In the genomic region with DNA sequence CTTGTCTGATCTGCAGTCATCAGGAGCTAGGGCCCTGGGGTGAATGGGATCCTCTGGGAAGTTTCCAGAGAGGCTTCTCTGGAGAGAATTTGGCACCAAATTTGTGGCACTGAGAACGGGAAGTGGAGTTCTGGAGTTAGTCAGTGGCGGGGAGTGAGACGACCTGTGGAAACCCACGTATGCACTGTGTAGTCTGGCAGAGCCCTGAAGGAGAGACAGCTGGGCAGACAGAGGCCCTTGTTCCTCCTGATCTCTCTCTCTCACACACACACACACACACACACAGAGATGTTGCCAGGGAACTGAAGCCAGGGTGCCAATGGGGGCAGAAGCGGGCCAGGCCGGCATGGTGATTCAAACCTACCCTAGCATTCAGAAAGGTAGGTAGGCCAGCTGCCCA, we compare ENCODE assay signal across 8 mouse cellular contexts. TPM values are rescaled to one million over a fixed set of nuclear protein-coding genes. Genes with fewer than 3 reads are reported as not detected.
DNase-seq lines count a peak whose midpoint lies in the region; ATAC-seq and TF ChIP-seq lines count a peak whose summit lies in the region.

No protein-coding gene starts in this region.

- no peaks in the 10 kb centered on the region for H3K36me3 ChIP-seq in limb, embryonic 15.5 days

- peaks cover 43% of the 10 kb centered on the region for H3K4me1 ChIP-seq in limb, embryonic 15.5 days

- no peaks in the 10 kb centered on the region for H3K27me3 ChIP-seq in limb, embryonic 15.5 days

- DNase-seq in gastrocnemius, adult 2 months = no peak
- no peak for DNase-seq in gastrocnemius, postnatal 4 days (ENCODE audit: low spot score in 2 of 2)
- DNase-seq in retina, postnatal 1 day = peak; percentile 27
- no peak for DNase-seq in retina, embryonic 14.5 days (ENCODE audit: low spot score)
- DNase-seq in thymus, postnatal 4 days = peak; percentile 46
- no peak for DNase-seq in gastrocnemius, postnatal 36 days
- no peak for DNase-seq in T-cell, adult 2 months (ENCODE audit: low spot score)

- 43% methylated on average over 6 of the region's 6 CpGs for WGBS in limb, embryonic 15.5 days

- no peaks in the 10 kb centered on the region for H3K9me3 ChIP-seq in limb, embryonic 15.5 days

- no peak overlapping the region for H3K9ac ChIP-seq in limb, embryonic 15.5 days

- peak overlapping the region; percentile 79 for H3K4me2 ChIP-seq in limb, embryonic 15.5 days

- peak overlapping the region; percentile 83 for H3K4me3 ChIP-seq in gastrocnemius, adult 2 months
- H3K4me3 ChIP-seq in limb, embryonic 15.5 days = no peak overlapping the region; the same call in 1 of the 2 replicates

- no peak for ATAC-seq in limb, embryonic 15.5 days (ENCODE audit: insufficient number of reproducible peaks, low FRiP score, low TSS enrichment, low read depth)

- TF ChIP-seq CTCF in gastrocnemius, adult 2 months (IDR thresholded peaks at IDR 0.05) = no peak

- peak overlapping the region; percentile 99 for H3K27ac ChIP-seq in gastrocnemius, adult 2 months
- H3K27ac ChIP-seq in limb, embryonic 15.5 days = no peak overlapping the region

- intact Hi-C loops in gastrocnemius, adult 2 months (cut with DNase I) = loop anchor here (10.0 kb wide), 1 partner anchor 438 kb away; a partner anchor contains a TSS
- intact Hi-C loops in gastrocnemius, postnatal 36 days (cut with DNase I) = loop anchor here (1.0 kb wide), 1 partner anchor 303 kb away; no protein-coding TSS in a partner anchor

RNA-seq across cellular contexts. Expression of a gene that starts 1.0 kb away (rescaled TPM):
- 100 to 1,000 TPM; 135 to 219 TPM for total RNA-seq in gastrocnemius, adult 2 months (2021)
- 100 to 1,000 TPM in 1 of 2 experiments, 10 to 100 TPM in 1; 97.0 to 100 TPM for total RNA-seq in gastrocnemius, postnatal 4 days (2021)
- 4.1 and 5.0 TPM in 2 replicates for polyA plus RNA-seq in limb, embryonic 15.5 days (2015; fragmentation: Nextera tagmentation; extraction: Ambion mirVana)
- total RNA-seq in gastrocnemius, postnatal 36 days (2021) = 100 to 1,000 TPM; 137 to 152 TPM

Comparison
In these comparisons a context has a peak if more than half of its experiments do, and no peak if none do; other contexts are left out.
1. DNase-seq: peak in retina, postnatal 1 day (single experiment) and thymus, postnatal 4 days (single experiment); none in gastrocnemius, adult 2 months (single experiment), gastrocnemius, postnatal 4 days (0 of 2), retina, embryonic 14.5 days (single experiment), gastrocnemius, postnatal 36 days (0 of 2) and T-cell, adult 2 months (single experiment).